Mouse (Mus musculus) frontal cortex, postnatal 36 days (tissue): ENCODE results near the gene Grip2.

Source experiments
- DNase-seq, 2 experiments: peaks; one replicate each; pipeline ENCODE4 v3.0.0; 2022; ENCODE audit warnings: low spot score in 2 of 2

The Grip2 gene

GRCm38 (mm10) chr6:91827016-91827570 lies at the start of gene Grip2:
TSS of gene Grip2 (minus strand) at chr6:91827250.
- peak in 1 of 2 experiments; percentile 45 for DNase-seq

- no peak for DNase-seq
Observed at GRCm38 (mm10) chr6:91872781-91873180, 45.7 kb upstream of the Grip2 start.

- DNase-seq, result no peak
Observed at GRCm38 (mm10) chr6:91868091-91868490, 41.0 kb upstream of the Grip2 start.

DNA sequence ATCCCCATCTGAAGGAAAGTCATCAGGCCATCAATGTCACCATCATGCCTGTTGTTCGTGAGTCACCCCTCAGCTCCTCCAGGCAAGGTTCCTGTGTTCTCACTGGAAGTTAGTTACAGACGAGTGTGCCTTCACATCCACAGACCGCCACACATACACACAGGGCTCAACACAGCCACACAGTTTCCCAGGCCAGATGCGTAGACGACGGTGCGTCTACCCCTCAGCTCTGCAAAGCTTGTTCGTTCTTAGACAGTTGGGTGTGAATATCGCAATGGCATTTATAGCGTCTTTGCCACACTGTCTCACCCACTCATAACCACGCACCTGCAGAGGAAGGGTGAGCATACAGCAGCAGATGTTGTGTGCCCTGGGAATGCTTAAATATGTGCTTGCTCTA lies 38.6 kb upstream of the Grip2 start:
- peak; percentile 41 to 60 for DNase-seq

DNA sequence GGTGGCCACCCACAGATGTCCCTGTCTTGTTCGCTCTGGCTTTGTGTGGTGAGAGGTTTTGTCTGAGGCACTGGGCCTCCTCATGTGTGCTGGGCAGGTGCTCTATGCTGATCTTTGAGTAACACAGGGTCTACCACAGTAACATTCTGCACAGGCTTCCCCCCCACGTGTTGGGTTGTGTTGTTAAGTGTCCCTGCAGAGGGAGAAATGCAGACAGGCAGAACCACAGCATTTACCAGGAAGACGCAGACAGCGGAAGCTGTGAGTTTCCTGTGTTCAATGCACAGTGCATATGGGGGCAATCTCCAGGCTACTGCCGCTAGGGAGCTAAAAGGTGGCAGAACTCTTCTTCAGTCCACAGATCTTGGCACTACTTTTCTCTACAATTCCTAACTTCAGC lies 37.5 kb upstream of the Grip2 start:
- no peak for DNase-seq

DNA sequence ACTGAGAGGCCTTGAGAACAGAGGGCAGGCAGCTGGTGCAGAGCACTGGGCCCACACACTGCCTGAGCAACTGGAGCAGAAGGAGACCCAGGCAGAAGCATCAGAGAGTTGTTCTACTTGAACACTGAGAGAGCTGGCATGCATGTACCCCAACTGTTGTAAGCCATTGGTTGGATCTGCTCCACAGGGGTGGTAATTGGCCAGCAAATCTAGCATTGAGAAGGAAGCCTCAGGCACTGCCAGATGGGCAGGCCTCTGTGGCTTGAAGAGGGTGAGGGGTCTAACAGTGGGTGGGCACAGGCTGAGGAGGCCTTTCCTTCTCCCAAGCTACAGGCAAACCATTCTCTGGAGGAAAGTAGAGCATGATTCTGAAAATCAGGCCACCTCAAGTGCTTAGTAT lies 35.8 kb upstream of the Grip2 start:
- DNase-seq, result no peak

GRCm38 (mm10) chr6:91858339-91858738 lies 31.3 kb upstream of the Grip2 start:
- no peak for DNase-seq

DNA sequence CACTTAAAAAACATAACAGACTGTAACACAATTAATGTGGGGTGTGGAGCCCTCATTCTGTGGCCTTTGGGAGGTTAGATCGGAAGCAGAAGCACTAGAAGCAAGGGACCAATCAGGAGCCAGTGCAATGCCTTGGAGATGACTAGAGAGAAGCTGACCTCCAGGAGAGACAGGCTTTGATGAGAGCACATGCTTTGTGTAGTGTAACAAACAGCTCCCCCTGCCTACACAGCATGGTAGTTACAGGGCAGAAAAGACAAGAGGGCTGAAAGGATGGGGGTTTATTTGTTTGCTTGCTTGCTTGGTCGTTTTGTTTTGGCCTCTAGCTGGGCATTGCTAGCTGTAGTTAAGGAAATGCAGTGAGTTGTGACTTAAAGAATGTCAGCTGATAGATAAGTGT lies 25.5 kb upstream of the Grip2 start:
- DNase-seq, result peak; percentile 21 to 43

DNA sequence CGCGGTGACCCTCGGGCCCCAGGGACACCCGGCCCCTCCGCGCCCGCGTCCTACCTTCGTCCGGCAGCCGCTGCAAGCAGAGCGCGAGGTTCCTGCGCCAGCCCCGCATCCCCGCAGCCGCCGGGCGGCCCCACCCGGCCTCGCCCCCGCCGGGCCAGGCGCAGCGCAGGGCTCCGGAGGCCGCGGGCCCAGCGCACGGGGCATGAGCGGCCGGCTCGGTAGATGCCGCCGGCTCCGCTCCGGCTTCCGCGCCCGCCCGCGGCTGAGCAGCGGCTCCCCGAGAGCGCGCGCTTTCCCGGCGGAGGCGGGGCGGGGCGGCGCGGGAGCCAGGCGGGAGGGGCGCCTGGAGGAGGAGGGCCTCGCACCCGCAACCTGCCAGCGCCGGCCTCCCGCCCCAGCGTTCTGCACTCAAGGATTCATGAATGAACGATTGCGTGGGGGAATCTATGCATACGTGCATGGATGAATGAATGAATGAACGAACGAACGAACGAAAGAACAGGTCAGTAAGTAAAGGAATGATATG lies 16.6 kb upstream of the Grip2 start:
- DNase-seq, result peak; percentile 21 to 26

- DNase-seq, result peak; percentile 12 to 15
Observed at GRCm38 (mm10) chr6:91842897-91843627, 16.0 kb upstream of the Grip2 start.

DNA sequence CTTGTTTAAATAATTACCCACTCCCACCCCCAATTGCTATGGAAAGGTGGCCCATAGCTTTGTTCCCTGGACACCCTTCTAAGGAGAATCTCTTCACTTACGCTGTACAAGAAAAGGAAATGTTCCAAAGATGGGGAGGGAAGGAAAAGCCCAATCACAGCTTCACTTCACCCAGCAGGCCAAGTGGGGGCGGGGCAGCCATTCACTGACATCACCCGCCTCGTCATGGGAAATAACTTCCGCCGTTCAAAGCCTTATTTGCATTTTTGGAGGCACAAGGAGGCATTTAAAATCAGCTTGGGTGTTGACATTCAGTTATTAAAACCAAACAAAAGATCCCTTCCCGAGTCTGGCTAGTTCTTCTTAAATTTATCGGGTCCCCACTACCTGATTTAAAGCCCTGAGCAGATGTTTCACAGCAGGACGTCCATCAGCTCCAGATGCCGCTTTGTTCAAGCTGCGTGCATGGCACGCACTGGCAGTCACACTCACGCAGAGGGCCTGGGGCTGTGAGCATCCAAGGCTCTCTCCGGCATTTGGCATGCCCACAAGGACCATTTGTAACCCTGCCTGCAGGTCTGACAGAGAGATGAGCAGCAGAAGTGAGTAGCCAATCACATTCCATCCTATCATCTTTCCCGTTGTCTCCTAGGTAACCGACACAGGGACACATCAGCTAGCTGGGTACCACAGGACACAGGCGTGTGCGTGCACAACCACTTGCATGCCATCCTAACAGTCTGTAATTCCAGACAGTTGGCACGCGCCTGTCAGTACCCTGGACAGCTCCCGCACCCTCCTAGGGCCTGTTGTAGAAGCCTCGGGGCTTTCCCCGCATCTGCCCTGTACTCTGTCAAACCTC lies 12.2 kb upstream of the Grip2 start:
- DNase-seq, result peak; percentile 53 to 71

DNA sequence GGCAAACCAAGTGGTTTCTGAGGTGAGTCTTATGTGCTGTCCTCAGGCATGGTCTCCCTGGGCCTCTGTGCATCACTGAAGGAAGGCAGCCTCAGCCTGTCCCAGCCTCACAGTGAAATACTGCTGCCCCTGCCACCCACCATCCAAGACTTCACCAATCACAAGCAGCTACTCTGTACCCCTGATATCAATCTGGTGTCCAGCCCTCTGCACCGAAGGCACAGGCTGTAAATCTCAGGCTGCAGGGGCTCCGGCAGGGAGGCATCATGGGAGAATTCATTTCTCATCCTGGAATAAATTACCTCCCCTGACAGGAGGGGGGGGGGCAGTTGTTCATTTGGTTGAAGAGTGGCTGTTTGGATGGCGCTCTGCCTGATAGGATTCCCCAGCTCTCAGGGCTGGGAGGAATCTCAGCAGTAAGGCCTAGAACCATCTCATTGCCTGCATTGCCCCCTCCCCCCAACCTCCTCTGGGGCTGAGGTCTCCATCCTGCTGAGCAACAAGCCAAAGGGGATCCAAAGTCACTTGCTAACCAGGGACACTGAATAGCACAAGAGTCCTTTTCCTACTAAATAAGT lies 5.9 kb upstream of the Grip2 start:
- no peak for DNase-seq

DNA sequence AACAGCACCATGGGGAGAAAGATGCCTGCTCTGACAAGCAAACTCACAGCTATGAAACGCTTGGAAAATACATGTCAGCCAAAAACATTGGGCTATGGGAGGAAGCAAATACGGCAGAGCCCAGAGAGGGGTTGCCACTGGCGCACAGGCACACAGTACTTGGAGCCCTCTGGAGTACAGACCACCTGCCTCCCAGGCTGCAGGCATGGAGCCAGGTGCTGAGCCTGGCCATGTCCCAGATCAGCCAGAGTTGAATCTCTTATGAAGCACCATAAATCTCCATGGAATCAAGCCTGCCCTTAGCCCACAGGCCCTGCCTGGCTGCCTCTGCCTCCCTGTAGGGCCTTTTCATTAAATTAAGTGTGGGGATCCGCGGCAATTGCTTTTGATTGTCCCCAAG lies 876 bp upstream of the Grip2 start:
- no peak for DNase-seq

DNA sequence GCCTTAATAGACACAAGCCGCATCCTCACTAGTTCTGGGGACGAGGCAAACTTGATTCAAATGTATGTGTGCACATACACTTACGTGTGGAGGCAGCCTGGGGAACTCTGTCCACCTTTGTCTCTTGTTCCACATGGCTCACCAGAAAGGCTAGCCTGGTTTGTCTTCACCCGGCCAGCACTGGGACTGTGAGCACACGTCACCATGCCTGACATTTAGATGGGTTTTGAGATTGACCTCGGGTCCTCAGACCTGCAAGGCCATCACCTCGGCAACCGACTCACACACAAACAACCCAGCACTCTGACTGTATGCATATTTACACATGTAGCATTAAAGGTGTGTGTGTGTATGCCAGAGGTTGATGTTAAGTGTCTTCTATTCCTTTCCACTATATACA lies 8.8 kb downstream of the Grip2 start:
- no peak for DNase-seq

GRCm38 (mm10) chr6:91815976-91816375 lies 11.1 kb downstream of the Grip2 start:
- DNase-seq, result no peak

DNA sequence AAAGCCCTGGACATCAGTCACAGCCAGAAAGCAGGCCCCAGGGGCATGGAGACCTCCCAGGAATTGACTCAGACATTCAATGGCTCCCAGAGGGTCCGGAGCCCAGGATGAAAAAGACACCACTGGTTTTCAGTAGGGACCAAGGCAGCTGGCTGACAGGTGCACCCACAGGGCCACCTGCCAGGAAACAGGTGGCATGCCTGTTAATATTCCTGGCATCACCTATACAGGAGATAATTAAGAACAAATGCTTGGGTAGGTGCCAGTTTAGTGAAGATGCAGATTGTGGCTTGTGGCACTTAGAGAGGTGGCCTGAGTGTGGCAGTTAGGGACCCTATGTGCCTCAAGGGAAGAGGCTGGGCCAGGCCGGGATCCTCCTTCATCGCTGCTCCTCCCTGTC lies 13.4 kb downstream of the Grip2 start:
- DNase-seq, result no peak

DNA sequence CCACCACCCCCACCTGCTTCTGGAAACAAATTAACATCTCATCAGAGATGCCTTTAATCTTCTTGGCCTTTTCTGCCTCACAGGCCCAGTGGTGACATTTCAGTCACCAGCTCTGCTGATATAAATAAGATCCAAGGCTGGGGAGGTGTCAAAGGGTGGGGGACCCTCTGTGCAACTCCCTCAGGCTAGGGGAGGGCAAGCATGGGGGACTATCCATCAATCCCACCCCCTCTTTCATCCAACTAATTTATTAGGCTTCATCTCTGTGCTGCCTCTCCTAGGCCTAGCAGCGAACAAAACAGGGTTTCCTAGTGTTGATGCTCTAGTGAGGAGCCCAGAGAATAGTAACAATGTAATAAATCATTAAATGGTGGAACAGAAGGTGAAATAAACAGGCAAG lies 17.0 kb downstream of the Grip2 start:
- no peak for DNase-seq

GRCm38 (mm10) chr6:91808022-91808421 lies 19.0 kb downstream of the Grip2 start:
- no peak for DNase-seq

GRCm38 (mm10) chr6:91807169-91807568 lies 19.9 kb downstream of the Grip2 start:
- DNase-seq, result peak; percentile 59 to 68

DNA sequence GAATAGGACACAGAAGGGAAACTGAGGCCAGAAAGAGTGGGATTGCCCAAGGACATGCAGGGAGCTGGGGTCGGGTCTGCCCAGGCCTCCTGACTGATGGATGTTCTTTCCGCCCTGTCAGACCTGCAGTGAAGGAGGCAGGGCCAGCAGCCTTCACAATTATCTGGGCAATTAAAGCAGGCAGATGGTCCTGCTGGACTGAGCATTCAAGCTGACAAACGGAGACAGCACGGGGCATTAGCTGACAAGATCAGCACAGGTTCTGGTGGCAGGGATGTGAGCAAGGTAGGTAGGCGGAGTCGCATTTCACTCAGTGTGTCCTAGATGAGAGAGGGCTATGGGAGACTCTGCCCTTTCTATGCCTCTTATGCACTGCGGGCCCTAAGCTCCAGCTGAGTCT lies 22.9 kb downstream of the Grip2 start:
- no peak for DNase-seq

- DNase-seq, result peak; percentile 35 to 58
Observed at GRCm38 (mm10) chr6:91798496-91798895, 28.6 kb downstream of the Grip2 start.

- no peak for DNase-seq
Observed at GRCm38 (mm10) chr6:91796736-91797135, 30.3 kb downstream of the Grip2 start.
